Mouse (Mus musculus) spleen, postnatal 0 days (tissue): ENCODE results near the gene Wfdc21. TPM values are rescaled to one million over a fixed set of nuclear protein-coding genes. Genes with fewer than 3 reads are reported as not detected.

Experiments used
- polyA plus RNA-seq: library from polyadenylated mRNA; unstranded; fragments of >200 nt; fragmentation: Nextera tagmentation; extraction: Ambion mirVana; gene quantifications from 2 replicates; pipeline ENCODE4 v1.2.1, GENCODE M21; 2015

Gene Wfdc21
- polyA plus RNA-seq = 181 and 271 TPM in 2 replicates

DNA sequence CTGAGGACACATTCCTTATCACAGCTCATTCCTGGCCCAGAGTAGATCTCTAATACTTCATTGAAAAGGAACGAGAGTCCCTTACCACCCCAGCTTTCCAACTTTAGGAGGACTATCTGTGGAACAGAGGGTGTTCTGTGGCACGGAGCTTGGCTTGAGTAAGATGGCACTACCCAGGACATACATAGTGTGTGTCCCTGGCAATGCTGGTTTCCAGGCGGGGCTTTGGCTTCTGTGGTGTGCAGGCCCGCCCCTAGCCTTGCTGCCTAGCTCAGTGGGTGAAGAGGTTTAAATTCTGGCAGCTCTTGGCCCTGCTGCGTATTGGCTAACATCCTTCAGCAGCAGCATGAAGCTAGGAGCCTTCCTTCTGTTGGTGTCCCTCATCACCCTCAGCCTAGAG is at the start of gene Wfdc21:
Gene Wfdc21 (plus strand): TSS at position 260 of the 400 bp plus-strand sequence.

DNA sequence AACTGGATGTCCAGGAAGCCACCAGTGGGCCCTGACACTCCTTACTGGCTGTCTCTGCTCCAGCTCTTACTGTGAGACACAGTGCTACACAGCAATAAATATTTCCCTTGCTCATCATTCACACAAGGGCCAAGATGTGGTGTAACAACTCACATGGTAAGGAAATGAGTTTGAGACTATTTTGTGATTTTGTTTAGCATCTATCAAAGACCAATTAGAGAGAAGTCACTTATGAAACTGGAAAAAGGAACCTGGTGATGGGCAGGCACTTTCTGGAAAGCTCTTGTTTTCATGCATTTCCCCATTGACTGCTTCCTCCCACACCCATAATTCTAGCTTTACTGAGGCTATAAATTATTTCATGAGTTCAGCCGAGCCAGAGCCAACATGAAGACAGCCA is 43.0 kb upstream of the Wfdc21 start, which contains the start of gene Wfdc17:
Gene Wfdc17 (plus strand): TSS at position 287 of the 400 bp plus-strand sequence.

DNA sequence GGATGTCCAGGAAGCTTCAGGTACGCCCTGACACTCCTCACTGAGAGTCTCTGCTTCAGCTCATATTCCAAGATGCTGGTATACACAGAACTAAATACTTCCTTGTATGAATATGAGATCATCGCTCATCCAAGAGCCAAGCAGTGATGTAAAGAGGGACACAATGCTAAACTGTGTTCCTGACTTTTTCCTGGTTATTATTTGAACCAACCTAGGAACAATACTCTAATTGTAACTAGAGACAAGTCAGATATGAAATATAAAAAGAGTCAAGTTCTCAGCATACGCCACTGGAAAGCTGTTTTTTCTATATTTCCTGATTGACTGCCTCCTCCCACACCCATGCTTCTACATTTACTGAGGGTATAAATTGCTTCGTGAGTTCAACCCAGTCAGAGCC is 38.0 kb upstream of the Wfdc21 start, which contains the start of gene Wfdc18:
Gene Wfdc18 (plus strand): TSS at position 301 of the 400 bp plus-strand sequence.

DNA sequence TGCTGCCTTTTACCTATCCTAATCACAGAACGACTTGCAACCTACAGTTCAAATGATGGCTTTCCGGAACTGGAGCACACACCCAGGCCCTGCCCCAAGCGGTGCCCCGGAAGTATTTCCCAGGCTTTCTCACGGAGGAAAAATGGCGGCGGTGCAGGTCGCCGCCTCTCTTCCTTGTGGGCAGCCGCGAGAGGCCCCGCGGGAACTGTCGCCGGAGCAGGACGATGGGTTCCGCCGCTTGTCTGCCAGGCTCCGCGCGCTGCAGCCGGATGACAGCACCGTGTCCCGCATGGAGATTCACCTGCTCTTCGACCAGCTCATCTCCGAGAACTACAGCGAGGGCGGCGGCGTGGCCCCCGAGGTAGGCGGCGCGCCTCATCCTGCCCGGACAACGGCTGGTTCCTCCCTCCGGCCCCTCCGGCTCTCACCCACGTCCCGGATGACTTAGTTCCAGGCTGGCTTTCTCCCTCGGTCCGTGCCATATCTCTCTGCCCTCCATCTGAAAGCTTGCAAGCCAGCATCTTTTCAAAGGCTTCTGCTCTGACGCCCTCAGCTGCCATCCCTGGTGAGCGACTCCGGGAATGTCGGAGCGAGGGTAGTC is 6.9 kb downstream of the Wfdc21 start, which contains the start of gene Heatr6:
Gene Heatr6 (plus strand): TSS at position 116 of the 601 bp plus-strand sequence.

Other genes with a start within 250 kb of the Wfdc21 start
- not detected in 2 replicates for gene Heatr9, start 224.8 kb upstream of the Wfdc21 start, polyA plus RNA-seq
- gene Ccl5, start 216.4 kb upstream of the Wfdc21 start, polyA plus RNA-seq = 16.8 and 30.0 TPM in 2 replicates
- gene Ccl9, start 168.3 kb upstream of the Wfdc21 start, polyA plus RNA-seq = 16.5 and 24.8 TPM in 2 replicates
- 117 and 129 TPM in 2 replicates for gene Ccl6, start 153.9 kb upstream of the Wfdc21 start, polyA plus RNA-seq
- not detected in 2 replicates for gene Rpl9-ps1, start 101.3 kb upstream of the Wfdc21 start, polyA plus RNA-seq
- 1.4 and 2.3 TPM in 2 replicates for gene Ccl3, start 97.6 kb upstream of the Wfdc21 start, polyA plus RNA-seq
- gene Ccl4, start 84.4 kb upstream of the Wfdc21 start, polyA plus RNA-seq = 1.3 and 1.6 TPM in 2 replicates
- 30.9 and 57.7 TPM in 2 replicates for gene Wfdc17, start 42.9 kb upstream of the Wfdc21 start, polyA plus RNA-seq
- gene Wfdc18, start 37.9 kb upstream of the Wfdc21 start, polyA plus RNA-seq = 0.35 and 0.73 TPM in 2 replicates
- gene Heatr6, start 6.8 kb downstream of the Wfdc21 start, polyA plus RNA-seq = 11.3 and 14.4 TPM in 2 replicates
- 0.24 TPM in 1 of 2 replicates, not detected in the other for gene Hnf1b, start 103.1 kb downstream of the Wfdc21 start, polyA plus RNA-seq
- 20.6 and 21.3 TPM in 2 replicates for gene Ddx52, start 195.1 kb downstream of the Wfdc21 start, polyA plus RNA-seq
- 5.5 and 6.0 TPM in 2 replicates for gene Synrg, start 217.5 kb downstream of the Wfdc21 start, polyA plus RNA-seq